ENCODE assay signal across 22 mouse cellular contexts in genomic region chr3:156823039-156823438, GRCm38 (mm10).
DNase-seq lines count a peak whose midpoint lies in the region; ATAC-seq and TF ChIP-seq lines count a peak whose summit lies in the region.
"Had no signal": no experiment of that assay in that cellular context is flagged by ENCODE, and none has a peak within 500 bp of the region (broad histone marks: within the 10 kb centered on the region; RNA-seq: fewer than 3 reads in every experiment).

No protein-coding gene starts in this region.

- no peak overlapping the region for H3K9ac ChIP-seq in forebrain, embryonic 14.5 days (ENCODE audit: low read length)
- no peak overlapping the region for H3K9ac ChIP-seq in forebrain, embryonic 15.5 days (replicated peaks)
- H3K9ac ChIP-seq: embryonic facial prominence, embryonic 13.5 days; embryonic facial prominence, embryonic 15.5 days; forebrain, embryonic 12.5 days had no signal

- no peaks in the 10 kb centered on the region for H3K9me3 ChIP-seq in forebrain, embryonic 14.5 days (replicated peaks; ENCODE audit: control insufficient read depth, low read length)
- no peaks in the 10 kb centered on the region for H3K9me3 ChIP-seq in forebrain, embryonic 15.5 days
- 0 out of 2 replicates have a peak, but pooled peaks cover 5% of the 10 kb centered on the region for H3K9me3 ChIP-seq in megakaryocyte, embryonic 14.5 days
- H3K9me3 ChIP-seq: embryonic facial prominence, embryonic 13.5 days; embryonic facial prominence, embryonic 15.5 days; forebrain, embryonic 10.5 days; forebrain, embryonic 12.5 days had no signal

- DNase-seq in forebrain, embryonic 14.5 days (ENCODE audit: low spot score) = no peak
- DNase-seq in layer of hippocampus, adult 2 months (ENCODE audit: low spot score in 2 of 2) = no peak
- no peak for DNase-seq in layer of hippocampus, adult 18-20 months (ENCODE audit: low spot score in 2 of 2)
- peak; percentile 4 for DNase-seq in thymus, postnatal 0 days (ENCODE audit: low spot score)
- DNase-seq in thymus, postnatal 25 days = no peak
- DNase-seq: adrenal gland, adult 2 months; adrenal gland, postnatal 10 days; adrenal gland, postnatal 25 days; cerebellum, adult 11 months; cerebellum, adult 8-10 months; cerebellum, adult 9-11 months; cerebellum, postnatal 36 days; embryo, embryonic 11 days had no signal

- no peaks in the 10 kb centered on the region for H3K27me3 ChIP-seq in forebrain, embryonic 14.5 days (replicated peaks; ENCODE audit: control insufficient read depth, insufficient read depth, low read length)
- no peaks in the 10 kb centered on the region for H3K27me3 ChIP-seq in forebrain, embryonic 15.5 days
- H3K27me3 ChIP-seq in megakaryocyte, embryonic 14.5 days (replicated peaks) = no peaks in the 10 kb centered on the region
- H3K27me3 ChIP-seq: embryonic facial prominence, embryonic 13.5 days; embryonic facial prominence, embryonic 15.5 days; forebrain, embryonic 12.5 days had no signal

- TF ChIP-seq CTCF in layer of hippocampus, adult 2 months (conservative IDR thresholded peaks at IDR 0.05) = no peak

- ATAC-seq in forebrain, embryonic 14.5 days = 0 out of 2 replicates have a peak, but pooled peaks have one; percentile 18
- no peak for ATAC-seq in forebrain, embryonic 15.5 days (replicated peaks)
- ATAC-seq in megakaryocyte, adult 5-6 weeks (ENCODE audit: poor library complexity, severe bottlenecking) = no peak
- ATAC-seq: forebrain, embryonic 16.5 days had no signal

- no peaks in the 10 kb centered on the region for H3K36me3 ChIP-seq in forebrain, embryonic 14.5 days (ENCODE audit: control insufficient read depth, insufficient read depth, low read length)
- H3K36me3 ChIP-seq in forebrain, embryonic 15.5 days = no peaks in the 10 kb centered on the region
- no peaks in the 10 kb centered on the region for H3K36me3 ChIP-seq in megakaryocyte, embryonic 14.5 days (replicated peaks; ENCODE audit: low read length)
- H3K36me3 ChIP-seq: embryonic facial prominence, embryonic 13.5 days; embryonic facial prominence, embryonic 15.5 days; forebrain, embryonic 10.5 days; forebrain, embryonic 12.5 days had no signal

- 87% methylated on average over 3 of the region's 3 CpGs for WGBS in forebrain, embryonic 14.5 days
- WGBS in forebrain, embryonic 15.5 days = 84% methylated on average over 3 of the region's 3 CpGs

- no peak overlapping the region for H3K4me3 ChIP-seq in forebrain, embryonic 14.5 days (ENCODE audit: low read depth, low read length)
- no peak overlapping the region for H3K4me3 ChIP-seq in forebrain, embryonic 15.5 days
- no peak overlapping the region for H3K4me3 ChIP-seq in layer of hippocampus, adult 2 months
- H3K4me3 ChIP-seq in megakaryocyte, embryonic 14.5 days (replicated peaks) = peak overlapping the region; percentile 31
- H3K4me3 ChIP-seq: embryonic facial prominence, embryonic 13.5 days; embryonic facial prominence, embryonic 15.5 days; erythroblast, embryonic 14.5 days; forebrain, embryonic 10.5 days; forebrain, embryonic 12.5 days had no signal

- H3K4me1 ChIP-seq in forebrain, embryonic 14.5 days (ENCODE audit: control insufficient read depth, insufficient read depth, low read length) = no peaks in the 10 kb centered on the region
- H3K4me1 ChIP-seq in forebrain, embryonic 15.5 days = no peaks in the 10 kb centered on the region
- H3K4me1 ChIP-seq in megakaryocyte, embryonic 14.5 days = no peaks in the 10 kb centered on the region
- H3K4me1 ChIP-seq: embryonic facial prominence, embryonic 13.5 days; embryonic facial prominence, embryonic 15.5 days; forebrain, embryonic 12.5 days had no signal

- H3K4me2 ChIP-seq in forebrain, embryonic 14.5 days (ENCODE audit: low read length) = no peak overlapping the region
- H3K4me2 ChIP-seq in forebrain, embryonic 15.5 days (replicated peaks) = no peak overlapping the region
- H3K4me2 ChIP-seq: embryonic facial prominence, embryonic 13.5 days; embryonic facial prominence, embryonic 15.5 days; forebrain, embryonic 12.5 days had no signal

- H3K27ac ChIP-seq in forebrain, embryonic 14.5 days (ENCODE audit: low read depth, low read length) = no peak overlapping the region
- H3K27ac ChIP-seq in forebrain, embryonic 15.5 days (replicated peaks) = no peak overlapping the region
- H3K27ac ChIP-seq in layer of hippocampus, adult 2 months = peak overlapping the region; percentile 54; the same call in 1 of the 2 replicates
- H3K27ac ChIP-seq: embryonic facial prominence, embryonic 13.5 days; embryonic facial prominence, embryonic 15.5 days; forebrain, embryonic 10.5 days; forebrain, embryonic 12.5 days had no signal
